Mouse (Mus musculus): ENCODE results near the gene Mogat2.

GRCm38 (mm10) chr7:99249582-99249911 is 11.1 kb upstream of the Mogat2 start:
- TF ChIP-seq POLR2A (IDR thresholded peaks at IDR 0.05; ENCODE audit: borderline replicate concordance, extremely low read depth, insufficient read depth, insufficient read length, poor library complexity, severe bottlenecking), result no peak
- TF ChIP-seq CTCF (IDR thresholded peaks at IDR 0.05; ENCODE audit: borderline replicate concordance, extremely low read depth, insufficient read depth, insufficient read length), result peak; percentile 90

Data from brain, embryonic 14.5 days (tissue).